Mouse (Mus musculus): ENCODE measurements around the gene Pdzd7. TPM values are rescaled to one million over a fixed set of nuclear protein-coding genes. Genes with fewer than 3 reads are reported as not detected.

Gene Pdzd7
- polyA plus RNA-seq, 1 experiment from 2014 or later: 0.42 TPM

DNA sequence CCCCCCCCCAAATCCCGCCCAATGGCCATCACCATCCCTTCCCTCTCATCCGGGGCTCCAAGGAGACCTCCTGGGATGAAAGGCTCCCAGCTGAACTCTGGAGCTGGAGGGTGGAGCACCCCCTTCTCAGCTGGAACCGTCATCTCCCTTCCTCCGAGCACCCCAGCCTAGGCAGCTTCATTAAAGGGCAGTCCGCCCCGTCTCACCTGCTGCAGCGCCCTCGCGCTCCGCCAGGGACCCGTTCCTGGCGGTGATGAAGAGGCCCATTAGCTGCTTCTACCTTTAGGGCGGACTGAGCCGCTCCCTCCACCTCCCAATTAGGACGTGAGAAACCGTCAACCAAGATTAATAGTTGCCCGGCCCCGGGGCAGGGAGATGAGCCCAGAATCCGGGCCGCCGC is 19.7 kb upstream of the Pdzd7 start:
- ATAC-seq (replicated peaks; ENCODE audit: low FRiP score, low TSS enrichment, low read depth): no peak
- no peak for DNase-seq (ENCODE audit: low spot score)
- no peak overlapping the region for H3K4me2 ChIP-seq (ENCODE audit: low read length)
- no peak overlapping the region for H3K4me3 ChIP-seq (ENCODE audit: low read depth, low read length)
- H3K9me3 ChIP-seq (ENCODE audit: control insufficient read depth, low read length): no peaks in the 10 kb centered on the region
- H3K27ac ChIP-seq (ENCODE audit: low read depth): no peak overlapping the region
- peaks cover 55% of the 10 kb centered on the region for H3K27me3 ChIP-seq (replicated peaks; ENCODE audit: control insufficient read depth, insufficient read depth, low read length)
- WGBS: 5% methylated on average over 21 of the region's 21 CpGs
- no peaks in the 10 kb centered on the region for H3K36me3 ChIP-seq (ENCODE audit: control insufficient read depth, insufficient read depth, low read length)
- H3K9ac ChIP-seq (ENCODE audit: low read length): no peak overlapping the region
- H3K4me1 ChIP-seq (replicated peaks; ENCODE audit: control insufficient read depth, insufficient read depth, low read length): no peaks in the 10 kb centered on the region

- ATAC-seq (replicated peaks; ENCODE audit: low FRiP score, low TSS enrichment, low read depth): 0 out of 2 replicates have a peak, but pooled peaks have one; percentile 32
- H3K4me2 ChIP-seq (ENCODE audit: low read length): no peak overlapping the region
- DNase-seq (ENCODE audit: low spot score): no peak
Observed at GRCm38 (mm10) chr19:45063565-45064292, 18.2 kb upstream of the Pdzd7 start.

DNA sequence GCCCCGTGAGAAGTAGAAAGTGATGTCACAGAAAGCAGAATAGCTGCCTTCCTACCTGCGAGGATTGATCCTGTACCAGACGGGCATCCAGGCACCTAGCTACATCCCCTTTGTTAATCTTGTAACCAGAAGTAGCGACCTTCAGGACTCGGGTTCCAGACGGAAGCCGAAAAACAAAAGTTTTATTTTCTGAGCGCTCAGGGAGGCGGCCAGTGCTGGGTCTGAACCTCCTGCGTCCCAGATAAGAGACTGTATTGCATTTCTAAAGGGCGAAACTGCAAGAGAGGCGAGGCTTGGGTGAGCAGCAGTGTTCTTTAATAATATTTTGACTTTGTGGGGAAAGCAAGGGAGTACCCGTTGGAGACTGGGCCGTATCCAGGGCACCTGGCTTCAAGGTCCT is 13.3 kb upstream of the Pdzd7 start:
- ATAC-seq (replicated peaks; ENCODE audit: low FRiP score, low TSS enrichment, low read depth) (no peak), DNase-seq (ENCODE audit: low spot score) (no peak)
- no peaks in the 10 kb centered on the region for H3K9me3 ChIP-seq (ENCODE audit: control insufficient read depth, low read length)
- H3K36me3 ChIP-seq (ENCODE audit: control insufficient read depth, insufficient read depth, low read length): peaks cover 7% of the 10 kb centered on the region
- peak overlapping the region; percentile 82 for H3K4me2 ChIP-seq (ENCODE audit: low read length)
- WGBS: under 1% methylated on average over 14 of the region's 14 CpGs
- peaks cover 1% of the 10 kb centered on the region; the same call in 1 of the 2 replicates for H3K27me3 ChIP-seq (replicated peaks; ENCODE audit: control insufficient read depth, insufficient read depth, low read length)
- peak overlapping the region; percentile 93 for H3K27ac ChIP-seq (ENCODE audit: low read depth)
- H3K4me3 ChIP-seq (ENCODE audit: low read depth, low read length): peak overlapping the region; percentile 55
- H3K9ac ChIP-seq (ENCODE audit: low read length): peak overlapping the region; percentile 77
- peaks cover 20% of the 10 kb centered on the region for H3K4me1 ChIP-seq (replicated peaks; ENCODE audit: control insufficient read depth, insufficient read depth, low read length)

More at GRCm38 (mm10) chr19:45063565-45064292, 18.2 kb upstream of the Pdzd7 start:
- no peaks in the 10 kb centered on the region for H3K36me3 ChIP-seq (ENCODE audit: control insufficient read depth, insufficient read depth, low read length)
- H3K9ac ChIP-seq (ENCODE audit: low read length): no peak overlapping the region
- H3K4me3 ChIP-seq (ENCODE audit: low read depth, low read length): no peak overlapping the region
- no peak overlapping the region for H3K27ac ChIP-seq (ENCODE audit: low read depth)
- H3K9me3 ChIP-seq (ENCODE audit: control insufficient read depth, low read length): no peaks in the 10 kb centered on the region
- H3K4me1 ChIP-seq (replicated peaks; ENCODE audit: control insufficient read depth, insufficient read depth, low read length): peaks cover 4% of the 10 kb centered on the region
- peaks cover 50% of the 10 kb centered on the region for H3K27me3 ChIP-seq (replicated peaks; ENCODE audit: control insufficient read depth, insufficient read depth, low read length)
- WGBS: 41% methylated on average over 19 of the region's 20 CpGs

DNA sequence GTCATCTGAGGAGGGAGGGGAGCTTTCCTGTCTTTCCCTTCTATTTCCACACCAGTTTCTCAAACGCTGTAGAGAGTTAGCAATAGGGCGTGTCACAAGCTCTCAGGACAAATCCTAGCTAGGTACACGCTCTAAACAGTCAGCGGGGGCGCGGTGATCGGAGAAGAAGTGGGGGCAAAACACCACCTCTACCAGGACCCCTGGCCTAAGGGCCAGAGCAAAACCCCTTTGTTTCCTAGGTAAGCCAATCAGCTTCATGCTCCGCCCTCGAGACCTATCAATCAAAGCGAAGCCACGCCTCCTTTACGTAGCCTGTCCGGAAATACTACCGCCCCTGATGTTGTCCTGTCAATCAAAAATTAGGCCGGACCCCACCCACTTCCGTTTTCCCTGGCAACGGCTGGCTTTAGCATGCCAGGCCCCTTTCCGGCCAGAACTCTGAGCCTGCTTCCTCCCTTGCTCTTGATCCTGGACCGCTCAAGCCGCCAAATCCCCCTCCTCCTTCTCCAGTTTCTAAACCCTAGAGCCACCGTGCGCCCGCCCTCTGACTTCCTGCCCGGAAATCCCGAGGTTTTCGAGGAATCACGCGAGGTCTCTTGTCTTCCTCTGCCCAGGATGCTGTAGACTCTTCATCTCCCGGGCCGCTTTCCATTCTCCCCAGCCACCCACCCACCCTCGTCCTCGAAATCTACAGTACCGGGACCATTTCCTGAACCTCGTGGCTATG is 12.8 kb upstream of the Pdzd7 start:
- H3K36me3 ChIP-seq (ENCODE audit: control insufficient read depth, insufficient read depth, low read length): peaks cover 7% of the 10 kb centered on the region
- H3K27ac ChIP-seq (ENCODE audit: low read depth): peak overlapping the region; percentile 93
- under 1% methylated on average over 34 of the region's 34 CpGs for WGBS
- H3K4me3 ChIP-seq (ENCODE audit: low read depth, low read length): peak overlapping the region; percentile 55
- ATAC-seq (replicated peaks; ENCODE audit: low FRiP score, low TSS enrichment, low read depth) (peak; percentile 92), DNase-seq (ENCODE audit: low spot score) (peak; percentile 99)
- H3K4me1 ChIP-seq (replicated peaks; ENCODE audit: control insufficient read depth, insufficient read depth, low read length): peaks cover 20% of the 10 kb centered on the region
- H3K9me3 ChIP-seq (ENCODE audit: control insufficient read depth, low read length): no peaks in the 10 kb centered on the region
- no peaks in the 10 kb centered on the region for H3K27me3 ChIP-seq (replicated peaks; ENCODE audit: control insufficient read depth, insufficient read depth, low read length)
- H3K4me2 ChIP-seq (ENCODE audit: low read length): peak overlapping the region; percentile 82
- peak overlapping the region; percentile 77 for H3K9ac ChIP-seq (ENCODE audit: low read length)

GRCm38 (mm10) chr19:45057724-45058112 is 12.2 kb upstream of the Pdzd7 start:
- Histone ChIP-seq H3K4me1 (replicated peaks; ENCODE audit: control insufficient read depth, insufficient read depth, low read length) (peaks cover 20% of the 10 kb centered on the region), H3K9ac (ENCODE audit: low read length) (peak overlapping the region; percentile 77), H3K9me3 (ENCODE audit: control insufficient read depth, low read length) (no peaks in the 10 kb centered on the region), H3K4me3 (ENCODE audit: low read depth, low read length) (peak overlapping the region; percentile 55), H3K27ac (ENCODE audit: low read depth) (peak overlapping the region; percentile 93), H3K36me3 (ENCODE audit: control insufficient read depth, insufficient read depth, low read length) (peaks cover 12% of the 10 kb centered on the region), H3K4me2 (ENCODE audit: low read length) (peak overlapping the region; percentile 82), H3K27me3 (replicated peaks; ENCODE audit: control insufficient read depth, insufficient read depth, low read length) (no peaks in the 10 kb centered on the region)
- ATAC-seq (replicated peaks; ENCODE audit: low FRiP score, low TSS enrichment, low read depth) (no peak), DNase-seq (ENCODE audit: low spot score) (no peak)
- WGBS: 34% methylated on average over 7 of the region's 7 CpGs

- H3K4me1 ChIP-seq (replicated peaks; ENCODE audit: control insufficient read depth, insufficient read depth, low read length): peaks cover 20% of the 10 kb centered on the region
- peak overlapping the region; percentile 93 for H3K27ac ChIP-seq (ENCODE audit: low read depth)
- no peaks in the 10 kb centered on the region for H3K9me3 ChIP-seq (ENCODE audit: control insufficient read depth, low read length)
- H3K9ac ChIP-seq (ENCODE audit: low read length): peak overlapping the region; percentile 77
- DNase-seq (ENCODE audit: low spot score) (no peak), ATAC-seq (replicated peaks; ENCODE audit: low FRiP score, low TSS enrichment, low read depth) (no peak)
- H3K36me3 ChIP-seq (ENCODE audit: control insufficient read depth, insufficient read depth, low read length): peaks cover 18% of the 10 kb centered on the region
- H3K4me2 ChIP-seq (ENCODE audit: low read length): peak overlapping the region; percentile 82
- 68% methylated on average over 7 of the region's 7 CpGs for WGBS
- H3K4me3 ChIP-seq (ENCODE audit: low read depth, low read length): peak overlapping the region; percentile 55
- no peaks in the 10 kb centered on the region for H3K27me3 ChIP-seq (replicated peaks; ENCODE audit: control insufficient read depth, insufficient read depth, low read length)
Observed at GRCm38 (mm10) chr19:45056908-45057698, 11.6 kb upstream of the Pdzd7 start.

GRCm38 (mm10) chr19:45056364-45056763 is 10.8 kb upstream of the Pdzd7 start:
- Histone ChIP-seq H3K4me2 (ENCODE audit: low read length) (no peak overlapping the region), H3K4me1 (replicated peaks; ENCODE audit: control insufficient read depth, insufficient read depth, low read length) (peaks cover 20% of the 10 kb centered on the region), H3K9ac (ENCODE audit: low read length) (no peak overlapping the region), H3K27me3 (replicated peaks; ENCODE audit: control insufficient read depth, insufficient read depth, low read length) (no peaks in the 10 kb centered on the region), H3K36me3 (ENCODE audit: control insufficient read depth, insufficient read depth, low read length) (peaks cover 24% of the 10 kb centered on the region), H3K4me3 (ENCODE audit: low read depth, low read length) (no peak overlapping the region), H3K27ac (ENCODE audit: low read depth) (no peak overlapping the region), H3K9me3 (ENCODE audit: control insufficient read depth, low read length) (no peaks in the 10 kb centered on the region)
- DNase-seq (ENCODE audit: low spot score): no peak
- no peak for ATAC-seq (replicated peaks; ENCODE audit: low FRiP score, low TSS enrichment, low read depth)
- 48% methylated on average over 4 of the region's 4 CpGs for WGBS

DNA sequence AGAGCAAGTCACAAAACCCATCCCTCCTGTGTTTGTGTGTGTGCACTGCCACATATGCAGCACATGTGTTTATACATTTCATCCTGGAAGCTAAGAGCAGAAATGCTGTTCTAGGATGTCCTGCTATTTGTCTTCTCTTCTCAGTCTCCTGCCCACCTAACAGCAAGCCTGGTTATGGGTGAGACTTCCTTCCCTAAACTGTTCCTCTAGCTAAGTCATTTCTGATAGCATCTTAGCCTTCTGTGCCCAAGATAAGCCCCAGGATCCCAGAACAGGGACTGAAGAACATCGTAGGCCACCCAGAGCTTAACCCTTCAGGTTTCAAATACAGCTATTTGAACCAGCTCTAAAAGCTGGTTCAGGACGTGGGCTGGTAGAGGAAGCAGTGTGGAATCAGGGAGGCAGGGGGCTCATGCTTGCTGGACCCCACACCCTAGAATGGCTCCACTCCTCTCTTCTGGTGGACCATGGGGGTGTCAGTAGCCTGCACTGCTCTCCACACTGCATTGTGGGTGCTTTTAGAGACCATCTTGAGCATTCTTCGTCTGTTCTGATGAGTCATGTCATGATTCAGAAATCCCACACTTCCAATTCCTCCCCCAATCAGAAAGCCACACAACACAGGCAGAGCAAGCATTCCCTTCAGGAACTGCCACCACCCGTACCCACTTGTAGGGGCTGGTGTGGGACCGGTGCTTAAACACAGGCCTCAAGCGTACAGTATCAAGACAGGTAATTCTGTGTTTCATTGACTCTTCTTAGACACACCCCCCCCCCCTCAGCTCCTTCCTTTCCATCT is 9.6 kb upstream of the Pdzd7 start:
- Histone ChIP-seq H3K9ac (ENCODE audit: low read length) (no peak overlapping the region), H3K4me1 (replicated peaks; ENCODE audit: control insufficient read depth, insufficient read depth, low read length) (peaks cover 20% of the 10 kb centered on the region), H3K27me3 (replicated peaks; ENCODE audit: control insufficient read depth, insufficient read depth, low read length) (no peaks in the 10 kb centered on the region), H3K9me3 (ENCODE audit: control insufficient read depth, low read length) (no peaks in the 10 kb centered on the region), H3K4me2 (ENCODE audit: low read length) (no peak overlapping the region), H3K36me3 (ENCODE audit: control insufficient read depth, insufficient read depth, low read length) (peaks cover 28% of the 10 kb centered on the region), H3K4me3 (ENCODE audit: low read depth, low read length) (no peak overlapping the region), H3K27ac (ENCODE audit: low read depth) (no peak overlapping the region)
- 88% methylated on average over 6 of the region's 6 CpGs for WGBS
- ATAC-seq (replicated peaks; ENCODE audit: low FRiP score, low TSS enrichment, low read depth) (no peak), DNase-seq (ENCODE audit: low spot score) (no peak)
